Mouse (Mus musculus) kidney, postnatal 10 days (tissue): ENCODE measurements at regions not wholly inside any gene's neighbourhood (a gene's known extent, or its start where the extent isn't known, plus 50 kb on each side); places are given as distances from the start of the nearest gene placed in this dataset.

Experiments
- DNase-seq: peaks from one replicate; pipeline ENCODE4 v3.0.0; 2021; ENCODE audit warnings: mixed read lengths

DNA sequence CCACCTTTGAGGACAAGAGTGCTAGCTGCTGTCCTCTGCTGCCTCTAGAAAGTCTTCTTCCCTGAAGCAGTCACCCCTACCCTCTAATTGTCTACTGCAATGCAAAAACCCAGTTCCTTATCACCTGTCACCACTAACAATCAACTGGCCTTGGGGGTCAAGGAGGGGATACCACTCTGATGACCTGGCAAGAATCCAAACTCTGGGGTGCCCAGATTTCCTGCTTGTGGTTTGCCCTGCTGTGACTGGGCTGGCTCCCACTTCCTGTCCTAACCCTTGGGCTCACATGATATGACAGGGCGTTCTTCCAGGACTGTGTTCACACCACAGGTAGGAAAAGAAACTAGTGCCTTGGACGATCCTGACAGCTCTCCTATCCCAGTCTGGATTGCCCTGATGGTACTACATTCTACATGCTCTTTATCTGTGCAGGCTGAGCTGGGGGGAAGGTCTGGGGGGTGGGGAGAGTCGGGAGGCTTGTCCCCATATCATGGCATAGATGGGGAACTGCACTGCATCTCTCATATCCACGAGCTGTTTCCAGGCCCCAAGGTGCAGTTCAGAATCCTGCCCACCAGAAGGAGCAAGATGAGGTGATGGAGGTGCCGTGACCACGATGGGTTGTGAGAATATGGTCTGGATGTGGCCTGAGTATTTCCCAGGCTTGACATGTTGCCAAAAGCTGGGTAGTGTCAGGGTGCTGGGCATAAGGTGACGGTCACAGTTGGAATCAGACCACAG is 81.0 kb downstream of the Maf start:
- DNase-seq = no peak

GRCm38 (mm10) chr8:115625072-115625471 is 82.5 kb downstream of the Maf start:
- DNase-seq = no peak

DNA sequence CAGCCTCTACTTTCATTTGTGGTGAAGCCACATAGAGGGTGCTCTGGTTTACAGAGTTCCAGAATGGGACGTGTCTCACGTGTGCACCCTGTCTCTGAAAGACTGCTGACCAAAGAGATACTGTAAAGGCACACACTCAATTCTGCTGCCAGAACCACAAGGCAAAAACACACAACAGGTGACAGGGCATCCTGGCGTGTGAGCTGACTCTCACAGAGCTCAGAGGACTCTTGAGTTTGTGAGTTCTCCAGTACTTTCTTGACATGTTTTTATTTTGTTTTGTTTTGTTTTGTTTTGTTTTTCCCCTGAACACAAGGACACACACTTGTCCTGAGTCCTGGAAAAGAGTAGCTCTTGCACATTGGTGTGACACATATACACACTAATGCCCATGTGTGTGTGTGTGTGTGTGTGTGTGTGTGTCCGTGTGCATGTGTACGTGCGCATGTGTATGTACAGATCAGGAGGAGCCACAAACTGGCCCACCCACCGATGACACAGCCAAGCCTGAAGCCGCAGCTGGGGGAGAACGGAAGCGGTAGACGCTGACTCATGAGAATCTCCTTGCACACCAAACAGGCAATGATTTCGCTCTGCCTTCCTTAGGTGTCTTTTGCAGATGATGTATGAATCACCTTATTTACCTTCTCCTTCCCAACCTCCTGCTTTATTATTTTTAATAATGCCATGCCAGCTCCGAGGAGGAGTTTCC is 89.4 kb downstream of the Maf start:
- DNase-seq = peak; percentile 42

GRCm38 (mm10) chr8:115616871-115617605 is 90.6 kb downstream of the Maf start:
- DNase-seq = peak; percentile 10

DNA sequence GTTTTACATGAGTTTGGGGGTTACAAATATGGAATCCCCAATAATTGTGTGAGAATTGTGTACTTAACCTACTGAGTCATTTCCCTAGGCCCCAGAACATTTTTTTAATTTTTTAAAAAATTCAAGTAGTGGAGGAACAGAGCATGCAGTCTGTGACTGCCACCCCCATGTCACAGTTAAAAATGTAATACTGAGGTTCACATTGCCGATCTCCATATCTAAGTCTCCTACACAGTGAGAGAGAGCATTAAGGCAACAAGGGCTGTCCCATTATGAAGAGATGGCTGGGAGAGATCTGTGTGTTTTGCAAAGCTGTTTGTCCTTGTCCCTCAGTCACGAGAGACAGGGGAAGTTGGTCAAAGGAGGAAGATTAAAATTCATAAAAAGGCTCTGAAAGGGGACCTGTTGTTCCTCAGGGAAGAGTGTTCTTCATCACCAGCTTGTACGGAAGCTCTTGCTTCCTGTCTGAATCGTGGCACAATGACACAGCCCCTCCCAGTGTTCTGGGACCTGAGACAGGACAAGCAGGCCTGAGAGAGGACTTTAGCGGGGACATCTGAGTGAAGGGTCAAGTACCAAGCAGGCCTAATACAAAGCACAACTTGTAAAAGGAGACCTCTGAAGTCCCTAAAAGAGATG is 93.5 kb downstream of the Maf start:
- no peak for DNase-seq

- DNase-seq = no peak
These were observed 95.5 kb downstream of the Maf start for GRCm38 (mm10) chr8:115612119-115612518.

GRCm38 (mm10) chr8:115599771-115600170 is 107.8 kb downstream of the Maf start:
- no peak for DNase-seq

DNA sequence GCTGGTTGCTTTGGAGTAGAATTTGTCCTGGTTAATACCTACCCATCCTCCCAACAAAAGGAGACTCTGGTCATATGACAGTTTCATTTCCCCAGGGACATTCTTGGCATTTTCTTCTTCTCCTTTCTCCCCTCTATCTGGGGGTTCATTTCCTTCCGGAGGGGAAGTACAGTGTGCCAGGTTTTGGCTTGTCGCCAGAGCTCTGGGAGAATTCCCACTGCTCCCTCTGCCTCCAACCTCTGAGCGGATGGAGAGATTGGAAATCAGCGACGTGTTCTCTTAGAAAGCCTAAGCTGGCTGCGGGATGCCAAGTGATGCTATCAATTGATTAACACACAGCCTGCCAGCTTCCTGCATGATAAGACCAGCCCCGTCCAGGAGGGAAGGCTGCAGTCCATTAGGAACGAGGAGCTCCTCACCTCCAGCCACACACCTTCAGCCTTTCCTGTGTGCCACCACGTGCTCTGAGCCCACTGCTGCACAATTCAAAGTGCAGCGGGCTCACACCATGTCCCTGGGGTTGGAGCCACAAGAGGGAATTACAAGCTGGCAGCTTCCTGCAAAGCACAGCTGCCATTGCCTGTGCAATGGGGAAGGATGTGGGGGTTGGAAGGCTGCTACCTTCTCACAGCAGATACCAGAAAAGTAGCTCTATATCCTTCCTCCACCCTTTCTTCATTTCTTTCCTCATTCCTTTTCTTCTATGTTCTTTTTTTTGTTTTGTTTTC is 110.2 kb downstream of the Maf start:
- peak; percentile 35 for DNase-seq

DNA sequence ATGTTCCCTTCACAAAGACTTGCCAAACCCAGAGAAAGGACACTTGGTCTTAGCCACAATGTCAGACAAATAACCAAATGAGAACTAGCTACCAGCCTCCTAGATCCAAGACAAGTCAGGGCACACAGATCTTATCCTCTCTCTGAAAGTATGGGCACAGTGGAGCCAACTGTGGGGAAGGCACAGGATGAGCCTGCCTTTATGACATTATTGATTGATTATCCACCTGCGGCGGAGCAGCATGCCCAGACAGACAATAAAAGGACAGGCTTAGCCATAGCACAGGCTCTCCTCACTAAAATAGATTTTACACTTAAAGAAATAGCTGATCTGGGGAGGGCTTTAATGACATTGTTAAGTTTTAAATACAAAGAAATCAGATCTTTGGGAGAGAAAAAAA is 117.9 kb downstream of the Maf start:
- DNase-seq = no peak

- DNase-seq = no peak
These were observed 118.5 kb downstream of the Maf start for GRCm38 (mm10) chr8:115589076-115589475.

DNA sequence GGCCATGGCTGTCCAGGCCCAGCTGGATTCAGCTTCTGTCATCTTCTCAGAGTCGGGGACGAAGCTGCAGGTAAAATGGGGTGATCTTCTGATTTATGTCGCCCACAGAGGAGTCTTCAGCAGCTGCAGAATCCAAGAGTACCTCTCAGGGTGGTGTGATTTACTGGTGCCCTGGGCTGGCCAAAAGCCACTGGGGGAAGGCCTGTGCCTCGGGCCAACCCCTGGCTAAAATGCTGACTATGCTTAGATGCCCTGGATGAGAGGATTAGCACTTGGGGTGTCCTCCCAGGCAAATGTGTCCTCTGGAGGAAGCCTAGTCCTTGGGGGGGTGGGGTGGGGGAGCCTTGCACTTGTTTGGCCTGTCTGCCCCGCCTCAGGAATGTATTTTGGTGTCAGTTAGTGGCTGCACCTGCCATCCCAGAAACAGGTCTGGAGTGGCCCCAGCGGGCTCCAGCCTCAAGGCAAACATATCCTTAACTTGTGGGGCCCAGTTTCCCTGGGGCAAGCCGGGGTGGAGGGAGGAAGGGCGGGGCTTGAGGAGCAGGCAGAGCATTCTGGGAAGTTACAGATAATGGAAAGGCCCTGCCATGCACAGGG is 123.2 kb downstream of the Maf start:
- no peak for DNase-seq

DNA sequence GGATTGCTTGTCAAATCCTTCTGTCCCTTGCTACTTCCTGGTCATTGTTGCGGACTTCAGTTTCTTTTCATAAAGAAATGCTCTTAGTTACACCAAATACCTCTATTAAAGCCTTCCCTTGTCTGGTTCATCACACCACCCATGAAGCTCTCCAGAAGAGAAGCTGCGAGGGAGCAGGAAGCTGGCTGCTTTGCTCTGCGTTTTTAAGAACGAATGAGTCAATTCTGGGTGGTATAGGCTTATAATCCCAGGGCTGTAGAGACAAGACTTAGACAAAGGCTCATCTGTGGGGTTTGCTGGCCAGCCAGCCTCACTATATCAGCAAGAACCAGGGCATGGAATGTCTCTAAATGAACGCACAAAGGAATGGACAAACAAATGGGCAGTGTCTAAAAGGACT is 124.4 kb downstream of the Maf start:
- DNase-seq = no peak

GRCm38 (mm10) chr8:115581940-115582517 is 125.6 kb downstream of the Maf start:
- DNase-seq = no peak

GRCm38 (mm10) chr8:115568394-115568793 is 139.2 kb downstream of the Maf start:
- DNase-seq = no peak

DNA sequence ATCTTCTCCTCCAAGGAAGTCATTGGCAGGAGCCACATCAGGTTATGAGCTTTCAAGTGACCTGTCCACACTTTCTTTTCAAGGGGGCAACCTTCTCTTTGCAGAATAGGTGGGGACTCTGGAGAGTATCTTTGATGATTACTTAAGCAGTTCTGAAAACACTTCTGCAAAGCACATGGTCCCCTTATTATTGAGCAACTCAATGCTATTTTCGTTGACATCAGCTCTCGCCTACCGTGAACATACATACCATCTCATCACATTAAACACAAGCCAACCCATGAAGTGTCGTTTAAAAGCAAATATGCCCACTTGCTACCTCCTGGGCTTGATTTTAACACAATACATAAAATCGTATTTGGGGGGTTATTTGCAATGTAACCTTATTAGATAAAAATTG is 141.8 kb downstream of the Maf start:
- DNase-seq = no peak

DNA sequence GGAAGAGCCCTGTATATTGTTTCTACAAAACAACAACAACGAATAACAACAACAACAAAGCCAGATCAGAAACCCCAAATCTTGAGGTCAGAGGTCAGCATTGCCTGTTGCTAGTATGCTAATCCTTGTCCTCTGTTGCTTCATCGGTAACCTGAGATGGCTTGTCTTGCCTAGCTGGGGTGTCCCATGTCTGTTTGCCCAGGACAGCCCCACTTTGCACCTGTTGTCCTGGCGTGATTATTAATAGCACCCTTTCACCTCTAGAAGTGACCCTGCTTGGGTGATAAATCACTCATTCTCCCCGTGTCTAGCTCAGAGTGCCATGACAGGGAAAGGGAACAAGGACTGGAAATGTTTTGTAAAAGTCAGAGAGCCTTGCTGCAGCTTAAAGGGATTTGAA is 145.2 kb downstream of the Maf start:
- DNase-seq = no peak

DNA sequence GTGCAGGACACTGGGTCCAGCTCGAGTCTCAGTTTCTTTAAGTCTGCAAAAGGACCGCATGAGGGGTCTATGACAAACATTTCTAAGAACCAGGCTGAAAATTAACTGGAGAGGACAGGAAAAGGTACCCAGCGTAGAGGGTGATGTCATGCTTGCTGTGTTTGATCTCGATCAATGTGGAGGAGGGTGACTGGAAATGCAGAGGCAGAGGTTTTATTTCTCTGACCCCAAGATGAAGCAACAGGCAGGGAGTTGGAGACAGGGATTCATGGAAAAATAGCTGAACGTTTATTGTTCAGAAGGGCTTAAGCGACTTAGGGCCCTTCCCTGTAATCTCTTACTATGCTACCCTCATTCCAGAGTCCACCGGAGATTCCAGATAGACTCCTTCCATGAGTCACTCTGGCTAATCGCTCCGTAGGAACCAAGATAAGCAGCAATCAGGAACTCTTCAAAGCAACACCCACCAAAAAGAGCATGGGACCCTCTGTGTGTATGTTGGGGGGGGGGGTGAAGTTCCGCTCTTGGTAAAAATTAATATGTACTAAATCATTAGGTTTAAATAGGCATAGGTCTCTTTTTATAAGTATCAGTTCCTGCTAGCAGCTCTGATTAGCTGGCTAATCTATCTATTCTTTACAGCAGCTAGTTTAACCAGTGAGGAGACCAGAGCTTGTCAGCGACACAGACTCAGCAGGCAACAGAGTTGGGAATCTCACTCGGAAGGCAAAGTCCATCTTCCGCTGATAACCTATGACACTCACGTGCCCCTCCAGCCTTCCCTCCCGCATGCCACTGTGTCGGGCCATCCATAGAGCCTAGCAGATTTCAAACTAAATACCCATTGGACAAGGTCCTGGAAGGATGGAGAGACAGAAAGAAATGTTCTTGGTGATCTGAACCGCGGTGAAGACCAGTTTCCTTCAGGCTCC is 146.3 kb downstream of the Maf start:
- no peak for DNase-seq

DNA sequence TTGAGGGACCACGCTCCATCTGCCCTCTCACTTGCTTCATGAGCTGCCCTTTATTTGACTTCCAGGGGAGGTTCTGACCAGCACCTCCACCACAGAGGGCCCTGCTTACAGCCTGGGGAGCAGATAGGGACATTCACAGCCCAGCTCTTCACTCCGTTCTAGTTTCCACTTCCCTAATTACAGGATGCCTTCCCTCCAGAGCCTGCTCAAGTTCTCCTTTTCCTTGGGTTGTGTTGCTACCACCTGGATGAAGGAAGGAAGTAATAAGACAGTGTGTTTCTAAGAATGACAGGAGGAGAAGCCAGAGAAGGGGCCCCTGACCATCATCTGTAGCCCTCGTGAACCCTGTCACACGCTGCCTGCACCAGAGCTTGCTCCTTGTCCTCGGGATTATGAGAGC is 152.1 kb downstream of the Maf start:
- no peak for DNase-seq

GRCm38 (mm10) chr8:115554185-115554584 is 153.4 kb downstream of the Maf start:
- no peak for DNase-seq

DNA sequence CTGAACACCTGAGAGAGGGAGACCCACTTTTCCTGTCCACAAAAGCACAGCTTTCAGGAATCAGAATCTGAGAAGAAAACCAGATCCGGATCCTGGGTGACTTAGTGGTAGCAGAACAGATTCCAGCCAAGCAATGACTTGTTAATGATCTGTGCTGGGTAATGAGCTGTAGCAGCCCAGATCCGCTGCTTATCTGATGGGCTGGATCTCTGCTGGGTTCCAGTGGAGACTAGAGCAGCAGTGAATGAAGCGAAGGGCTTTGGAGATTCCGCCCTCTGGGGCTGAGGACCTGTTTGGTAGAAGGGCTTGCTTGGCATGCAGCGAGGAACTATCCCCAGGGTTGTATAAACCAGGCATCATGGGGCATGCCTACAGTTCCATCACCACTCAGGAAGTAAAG is 156.3 kb downstream of the Maf start:
- DNase-seq = peak; percentile 11

DNA sequence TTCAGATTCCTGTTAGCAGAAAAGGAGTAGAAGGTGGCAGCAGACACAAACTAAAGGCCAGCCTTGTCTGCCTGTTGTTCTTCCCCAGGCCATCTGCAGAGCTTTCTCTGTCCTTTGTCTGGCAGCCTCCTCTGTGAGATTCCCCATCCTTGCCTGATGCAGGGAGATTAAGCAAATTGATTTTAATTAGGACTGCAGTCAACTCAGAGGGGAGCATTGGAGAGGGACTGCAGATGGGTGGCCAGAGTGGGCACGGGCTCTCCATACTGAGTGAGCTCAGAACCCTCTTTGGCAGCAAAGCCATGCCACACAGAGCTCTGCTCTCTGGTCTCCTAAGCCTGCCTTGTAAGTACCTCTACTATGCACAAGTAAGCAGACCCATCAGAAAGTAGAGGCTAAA is 158.5 kb downstream of the Maf start:
- DNase-seq = no peak
